Mouse (Mus musculus) kidney, adult 2 months (tissue): ENCODE results near the gene Cradd.

ENCODE experiments used
- CTCF ChIP-seq: fragments of 200-500 bp; conservative IDR thresholded peaks from 2 replicates; pipeline ENCODE4 v1.5.1; 2011; ENCODE audit warnings: low read depth, mild to moderate bottlenecking, control low read depth, low read length, moderate library complexity, mixed read lengths; ENCODE audit not compliant: insufficient read depth, insufficient read length
- POLR2A ChIP-seq: fragments of 200-500 bp; IDR thresholded peaks from one replicate; pipeline ENCODE4 v1.6.1; 2011; ENCODE audit warnings: low read depth, low read length, control low read depth

- TF ChIP-seq CTCF (no peak), POLR2A (no peak)
Measured at GRCm38 (mm10) chr10:95362326-95362725, 38.4 kb upstream of the Cradd start.
